Mouse (Mus musculus) liver, postnatal 0 days (tissue): ENCODE measurements around the gene Poc1b. TPM values are rescaled to one million over a fixed set of nuclear protein-coding genes. Genes with fewer than 3 reads are reported as not detected.

Experiments used
- ATAC-seq: fragments of 200-750 bp; cut with Nextera tagmentation; 2 replicates; pipeline ENCODE4 v1.8.0; 2017; ENCODE audit warnings: mild to moderate bottlenecking, moderate library complexity
- DNase-seq: peaks from one replicate; pipeline ENCODE4 v3.0.0-alpha.2; 2016
- H3K27ac ChIP-seq: fragments of 300-500 bp; sonication (generic); 2 replicates; pipeline ENCODE4 v1.5.1; 2014; ENCODE audit warnings: antibody characterized with exemption, moderate library complexity, mild to moderate bottlenecking, low read depth
- H3K27me3 ChIP-seq: fragments of 300-500 bp; sonication (generic); 2 replicates; pipeline ENCODE4 v1.6.1; 2014; ENCODE audit warnings: low read length, control low read depth, mixed read lengths; ENCODE audit not compliant: insufficient read depth
- H3K36me3 ChIP-seq: fragments of 300-500 bp; sonication (generic); replicated peaks from 2 replicates; pipeline ENCODE4 v1.6.1; 2014; ENCODE audit warnings: mild to moderate bottlenecking, control low read depth, low read length, moderate library complexity, mixed read lengths; ENCODE audit not compliant: insufficient read depth
- H3K4me1 ChIP-seq: fragments of 300-500 bp; sonication (generic); 2 replicates; pipeline ENCODE4 v1.6.1; 2014; ENCODE audit warnings: antibody characterized with exemption, mild to moderate bottlenecking, control low read depth; ENCODE audit not compliant: insufficient read depth
- H3K4me2 ChIP-seq: fragments of 300-500 bp; sonication (generic); 2 replicates; pipeline ENCODE4 v1.6.1; 2014; ENCODE audit warnings: low read depth, mild to moderate bottlenecking, low read length, moderate library complexity, mixed read lengths
- H3K4me3 ChIP-seq: fragments of 300-500 bp; sonication (generic); 2 replicates; pipeline ENCODE4 v1.5.1; 2014; ENCODE audit warnings: low read depth, low read length
- H3K9ac ChIP-seq: fragments of 300-500 bp; sonication (generic); replicated peaks from 2 replicates; pipeline ENCODE4 v1.6.1; 2014; ENCODE audit warnings: mild to moderate bottlenecking, moderate library complexity
- H3K9me3 ChIP-seq: fragments of 300-500 bp; sonication (generic); 2 replicates; pipeline ENCODE4 v1.6.1; 2016; ENCODE audit warnings: mild to moderate bottlenecking, control low read depth, low read length, mixed read lengths
- CTCF ChIP-seq: sonication (generic); IDR thresholded peaks from 2 replicates; pipeline ENCODE4 v1.5.1; 2016; ENCODE audit warnings: antibody characterized with exemption, low read depth
- EP300 ChIP-seq: IDR thresholded peaks from 2 replicates; pipeline ENCODE4 v1.6.1; 2016; ENCODE audit warnings: antibody characterized with exemption, low read depth, mild to moderate bottlenecking
- WGBS: fragments of 180-500 bp; shearing (Covaris S2); extraction: QIAGEN DNeasy Blood & Tissue Kit; methylation state at CpG from one replicate; pipeline ENCODE4 v1.1.7; 2014; ENCODE audit not compliant: insufficient replicate concordance; 5-methylcytosine and 5-hydroxymethylcytosine counted together
- polyA plus RNA-seq: library from polyadenylated mRNA; unstranded; fragments of >200 nt; fragmentation: Nextera tagmentation; extraction: Ambion mirVana; gene quantifications from 2 replicates; pipeline ENCODE4 v1.2.1, GENCODE M21; 2015

The Poc1b gene
- polyA plus RNA-seq, 1 experiment from 2014 or later: 3.9 TPM

GRCm38 (mm10) chr10:99190798-99191197 is 84.0 kb downstream of the Poc1b start:
- ATAC-seq: peak; percentile 50
- H3K27me3 ChIP-seq: no peaks in the 10 kb centered on the region
- no peaks in the 10 kb centered on the region for H3K9me3 ChIP-seq
- peaks cover 10% of the 10 kb centered on the region for H3K4me1 ChIP-seq
- no peak overlapping the region for H3K4me3 ChIP-seq
- peak; percentile 75 for DNase-seq
- H3K36me3 ChIP-seq: no peaks in the 10 kb centered on the region
- H3K27ac ChIP-seq: no peak overlapping the region
- H3K4me2 ChIP-seq: no peak overlapping the region
- 48% methylated on average over 3 of the region's 3 CpGs for WGBS
- TF ChIP-seq EP300 (no peak), CTCF (peak; percentile 82)
- no peak overlapping the region for H3K9ac ChIP-seq

- Histone ChIP-seq H3K4me2 (no peak overlapping the region), H3K9me3 (no peaks in the 10 kb centered on the region), H3K27me3 (no peaks in the 10 kb centered on the region), H3K4me1 (peaks cover 13% of the 10 kb centered on the region), H3K4me3 (no peak overlapping the region), H3K9ac (no peak overlapping the region), H3K36me3 (no peaks in the 10 kb centered on the region), H3K27ac (no peak overlapping the region)
- no peak for DNase-seq
- 52% methylated on average over 2 of the region's 2 CpGs for WGBS
- TF ChIP-seq CTCF (no peak), EP300 (no peak)
- no peak for ATAC-seq
These were observed 87.7 kb downstream of the Poc1b start for GRCm38 (mm10) chr10:99194451-99195055.

- WGBS: 84% methylated on average over 13 of the region's 13 CpGs
- Histone ChIP-seq H3K9me3 (no peaks in the 10 kb centered on the region), H3K4me1 (peaks cover 18% of the 10 kb centered on the region), H3K27ac (no peak overlapping the region), H3K36me3 (no peaks in the 10 kb centered on the region), H3K4me3 (no peak overlapping the region), H3K9ac (no peak overlapping the region), H3K4me2 (no peak overlapping the region), H3K27me3 (no peaks in the 10 kb centered on the region)
- no peak for ATAC-seq
- no peak for TF ChIP-seq EP300
- TF ChIP-seq CTCF: no peak
- DNase-seq: no peak
These were observed 89.7 kb downstream of the Poc1b start for GRCm38 (mm10) chr10:99196556-99196955.

- Histone ChIP-seq H3K27me3 (no peaks in the 10 kb centered on the region), H3K4me1 (peaks cover 18% of the 10 kb centered on the region), H3K4me3 (no peak overlapping the region), H3K4me2 (no peak overlapping the region), H3K36me3 (no peaks in the 10 kb centered on the region), H3K27ac (no peak overlapping the region), H3K9ac (no peak overlapping the region), H3K9me3 (no peaks in the 10 kb centered on the region)
- no peak for TF ChIP-seq EP300
- TF ChIP-seq CTCF: no peak
- ATAC-seq (no peak), DNase-seq (no peak)
- WGBS: 85% methylated on average over 8 of the region's 8 CpGs
These were observed 90.3 kb downstream of the Poc1b start for GRCm38 (mm10) chr10:99197125-99197524.

GRCm38 (mm10) chr10:99197607-99198305 is 90.9 kb downstream of the Poc1b start:
- no peak for DNase-seq
- Histone ChIP-seq H3K4me3 (no peak overlapping the region), H3K9me3 (no peaks in the 10 kb centered on the region), H3K27ac (0 out of 2 replicates have a peak overlapping the region, but pooled peaks have one; percentile 3), H3K27me3 (no peaks in the 10 kb centered on the region), H3K9ac (no peak overlapping the region), H3K36me3 (no peaks in the 10 kb centered on the region), H3K4me2 (no peak overlapping the region; the same call in 1 of the 2 replicates), H3K4me1 (peaks cover 18% of the 10 kb centered on the region)
- 45% methylated on average over 9 of the region's 9 CpGs for WGBS
- TF ChIP-seq EP300: no peak
- TF ChIP-seq CTCF: no peak
- no peak for ATAC-seq

- Histone ChIP-seq H3K27me3 (no peaks in the 10 kb centered on the region), H3K4me1 (peaks cover 14% of the 10 kb centered on the region), H3K4me2 (no peak overlapping the region), H3K27ac (no peak overlapping the region), H3K9ac (no peak overlapping the region), H3K36me3 (no peaks in the 10 kb centered on the region), H3K4me3 (no peak overlapping the region), H3K9me3 (no peaks in the 10 kb centered on the region)
- DNase-seq (no peak), ATAC-seq (no peak)
- no peak for TF ChIP-seq EP300
- TF ChIP-seq CTCF: no peak
- 81% methylated on average over 9 of the region's 9 CpGs for WGBS
These were observed 92.1 kb downstream of the Poc1b start for GRCm38 (mm10) chr10:99198946-99199345.
